ENCODE assay signal across 15 mouse cellular contexts in the genomic region with DNA sequence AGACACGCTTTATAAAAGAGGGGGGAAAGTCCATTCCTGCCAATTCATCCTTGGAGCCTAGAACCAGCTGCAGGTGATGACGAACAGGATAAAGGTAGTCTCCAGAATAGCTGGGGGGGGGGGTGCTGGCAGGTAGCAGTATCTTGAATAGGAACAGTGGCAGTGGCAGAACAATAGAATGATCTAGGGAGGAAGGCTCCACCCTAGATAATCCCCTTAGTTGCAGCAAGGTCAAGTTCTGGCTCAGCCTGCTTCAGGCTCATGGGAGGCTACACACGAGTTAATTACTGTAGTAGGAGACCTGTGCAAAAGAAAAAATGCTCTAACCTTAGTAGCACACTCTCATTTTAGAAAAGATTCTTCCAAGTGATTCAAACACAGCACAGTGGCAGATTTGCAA.
"Had no signal": no experiment of that assay in that cellular context is flagged by ENCODE, and none has a peak within 500 bp of the region (broad histone marks: within the 10 kb centered on the region; RNA-seq: fewer than 3 reads in every experiment).

No protein-coding gene starts in this region.

- H3K4me1 ChIP-seq: neural tube, embryonic 12.5 days; neural tube, embryonic 13.5 days; neural tube, embryonic 15.5 days; stomach, embryonic 15.5 days had no signal

- H3K9me3 ChIP-seq: neural tube, embryonic 12.5 days; neural tube, embryonic 13.5 days; neural tube, embryonic 15.5 days; stomach, embryonic 15.5 days had no signal

- DNase-seq: retina, postnatal 1 day; right cerebral cortex, adult 18-20 months; right cerebral cortex, postnatal 14 days; right cerebral cortex, postnatal 25 days; right cerebral cortex, postnatal 4 days; spleen, adult 18-20 months; thymus, adult 18-20 months; thymus, postnatal 14 days; thymus, postnatal 25 days; thymus, postnatal 4 days had no signal

- H3K4me2 ChIP-seq: neural tube, embryonic 12.5 days; neural tube, embryonic 13.5 days; neural tube, embryonic 15.5 days; stomach, embryonic 15.5 days had no signal

- H3K36me3 ChIP-seq: neural tube, embryonic 12.5 days; neural tube, embryonic 13.5 days; neural tube, embryonic 15.5 days; stomach, embryonic 15.5 days had no signal

- H3K9ac ChIP-seq: neural tube, embryonic 12.5 days; neural tube, embryonic 13.5 days; neural tube, embryonic 15.5 days; stomach, embryonic 15.5 days had no signal

- H3K4me3 ChIP-seq: neural tube, embryonic 12.5 days; neural tube, embryonic 13.5 days; neural tube, embryonic 15.5 days; stomach, embryonic 15.5 days had no signal

- H3K27ac ChIP-seq: neural tube, embryonic 12.5 days; neural tube, embryonic 13.5 days; neural tube, embryonic 15.5 days; stomach, embryonic 15.5 days; stomach, postnatal 0 days had no signal

- H3K27me3 ChIP-seq: neural tube, embryonic 12.5 days; neural tube, embryonic 13.5 days; neural tube, embryonic 15.5 days; stomach, embryonic 15.5 days had no signal
